Mouse (Mus musculus) limb, embryonic 12.5 days (tissue): ENCODE data around the gene Ptprz1. TPM values are rescaled to one million over a fixed set of nuclear protein-coding genes. Genes with fewer than 3 reads are reported as not detected.

Source experiments
- ATAC-seq: fragments of 200-750 bp; cut with Nextera tagmentation; 2 replicates; pipeline ENCODE4 v1.8.0; 2017; ENCODE audit warnings: low read depth, moderate TSS enrichment; ENCODE audit not compliant: insufficient number of reproducible peaks, insufficient read depth, low FRiP score, low TSS enrichment
- H3K27ac ChIP-seq: fragments of 300-500 bp; sonication (generic); 2 replicates; pipeline ENCODE4 v1.5.1; 2016; ENCODE audit warnings: mild to moderate bottlenecking, moderate library complexity
- H3K27me3 ChIP-seq: fragments of 300-500 bp; sonication (generic); 2 replicates; pipeline ENCODE4 v1.6.1; 2016; ENCODE audit warnings: mild to moderate bottlenecking, moderate library complexity
- H3K36me3 ChIP-seq: fragments of 300-500 bp; sonication (generic); 2 replicates; pipeline ENCODE4 v1.6.1; 2016; ENCODE audit warnings: mild to moderate bottlenecking, moderate library complexity
- H3K4me1 ChIP-seq: fragments of 300-500 bp; sonication (generic); replicated peaks from 2 replicates; pipeline ENCODE4 v1.6.1; 2016
- H3K4me2 ChIP-seq: fragments of 300-500 bp; sonication (generic); 2 replicates; pipeline ENCODE4 v1.6.1; 2016; ENCODE audit warnings: mild to moderate bottlenecking, moderate library complexity
- H3K4me3 ChIP-seq: fragments of 300-500 bp; sonication (generic); replicated peaks from 2 replicates; pipeline ENCODE4 v1.5.1; 2016; ENCODE audit warnings: mild to moderate bottlenecking
- H3K9ac ChIP-seq: fragments of 300-500 bp; sonication (generic); replicated peaks from 2 replicates; pipeline ENCODE4 v1.6.1; 2016; ENCODE audit warnings: mild to moderate bottlenecking, moderate library complexity
- H3K9me3 ChIP-seq: fragments of 300-500 bp; sonication (generic); 2 replicates; pipeline ENCODE4 v1.6.1; 2016; ENCODE audit warnings: mild to moderate bottlenecking, moderate library complexity
- WGBS: fragments of 180-500 bp; shearing (Covaris S2); methylation state at CpG from one replicate; pipeline ENCODE4 v1.1.7; 2016; 5-methylcytosine and 5-hydroxymethylcytosine counted together
- polyA plus RNA-seq: library from polyadenylated mRNA; unstranded; fragments of >200 nt; fragmentation: Nextera tagmentation; extraction: Ambion mirVana; gene quantifications from 2 replicates; pipeline ENCODE4 v1.2.1, GENCODE M21; 2016

Ptprz1 gene
- 5.0 and 5.4 TPM in 2 replicates for polyA plus RNA-seq

DNA sequence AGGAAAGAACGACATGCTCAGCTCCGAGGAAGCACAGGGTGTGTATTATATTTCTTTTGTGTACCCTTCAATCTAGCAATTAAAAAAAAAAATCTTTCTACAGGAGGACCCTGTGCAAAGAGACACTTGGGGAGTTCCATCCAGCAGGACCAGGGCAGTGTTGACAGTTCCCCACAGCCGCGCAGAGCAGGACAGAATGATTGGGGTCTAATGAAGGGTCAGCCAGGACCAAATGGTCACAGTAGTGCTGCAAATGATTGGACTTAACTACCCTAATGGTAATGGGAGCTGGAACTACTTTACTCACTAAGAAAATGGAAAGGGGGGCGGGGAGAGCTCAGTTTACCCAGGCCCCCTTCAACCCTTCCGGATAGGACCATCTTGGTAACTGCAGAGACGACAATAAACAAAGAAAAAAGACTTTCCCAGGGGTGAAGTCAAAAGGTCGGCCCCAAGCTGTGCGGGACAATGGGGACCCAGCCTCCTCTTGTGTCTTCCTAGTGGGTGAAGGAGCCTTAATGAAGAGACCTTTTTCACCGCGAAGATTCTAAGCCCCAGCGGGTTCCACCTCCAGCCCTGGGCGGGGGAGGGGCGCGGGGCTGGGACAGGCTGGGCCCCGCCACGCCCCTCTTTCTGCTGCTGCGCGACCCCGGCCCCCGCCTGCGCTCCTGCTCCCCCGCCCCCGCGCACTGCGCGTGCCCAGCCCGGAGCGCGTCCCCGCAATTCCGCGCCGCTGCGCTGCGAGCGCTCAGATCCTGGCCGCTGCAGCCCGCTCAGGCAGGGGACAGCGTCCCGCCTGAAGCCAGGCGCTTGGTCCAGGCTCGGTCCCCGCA, at the start of gene Ptprz1:
Gene Ptprz1 (plus strand): TSS at position 722 of the 833 bp plus-strand sequence.
- Histone ChIP-seq H3K9ac (peak within 1 kb of the TSS; percentile 62), H3K36me3 (no peaks in the 10 kb centered on the region), H3K9me3 (no peaks in the 10 kb centered on the region), H3K4me1 (peaks cover 7% of the 10 kb centered on the region), H3K4me3 (peak within 1 kb of the TSS; percentile 56), H3K27me3 (peaks cover 12% of the 10 kb centered on the region), H3K27ac (no peak within 1 kb of the TSS), H3K4me2 (peak within 1 kb of the TSS; percentile 96)
- WGBS = 1% methylated on average over 44 of the region's 44 CpGs
- peak; percentile 94 for ATAC-seq

DNA sequence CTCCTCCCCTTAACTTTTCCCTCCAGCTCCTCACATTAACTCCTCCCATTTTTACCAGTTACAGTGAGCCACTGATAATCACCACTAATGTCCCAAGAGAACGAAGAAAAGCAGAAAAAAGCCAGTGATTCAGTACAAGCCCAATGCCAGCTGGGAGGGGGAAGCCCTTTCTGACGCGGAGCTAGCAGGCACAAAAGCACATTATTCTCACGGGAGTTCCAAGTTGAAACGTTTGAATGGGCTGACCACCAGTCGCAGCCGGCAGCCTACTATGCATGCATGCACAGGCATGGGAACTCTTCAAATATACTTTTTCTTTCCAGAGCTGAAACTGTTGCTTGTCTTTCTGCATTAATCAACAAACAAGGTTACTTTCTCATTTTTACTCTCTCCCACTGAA, 41.7 kb upstream of the Ptprz1 start:
- no peak for ATAC-seq
- Histone ChIP-seq H3K9ac (no peak overlapping the region), H3K4me3 (no peak overlapping the region), H3K27ac (no peak overlapping the region), H3K4me2 (no peak overlapping the region), H3K27me3 (no peaks in the 10 kb centered on the region), H3K36me3 (no peaks in the 10 kb centered on the region), H3K9me3 (no peaks in the 10 kb centered on the region), H3K4me1 (no peaks in the 10 kb centered on the region)
- WGBS = 58% methylated on average over 7 of the region's 7 CpGs

- WGBS = 82% methylated on average over 19 of the region's 19 CpGs
- no peak overlapping the region for H3K9ac ChIP-seq
- H3K27me3 ChIP-seq = no peaks in the 10 kb centered on the region
- H3K9me3 ChIP-seq = no peaks in the 10 kb centered on the region
- no peak for ATAC-seq
- no peaks in the 10 kb centered on the region for H3K36me3 ChIP-seq
- no peak overlapping the region for H3K4me3 ChIP-seq
- H3K27ac ChIP-seq = no peak overlapping the region
- no peak overlapping the region for H3K4me2 ChIP-seq
- no peaks in the 10 kb centered on the region for H3K4me1 ChIP-seq
Measured at GRCm38 (mm10) chr6:22834100-22834970, 41.0 kb upstream of the Ptprz1 start.

DNA sequence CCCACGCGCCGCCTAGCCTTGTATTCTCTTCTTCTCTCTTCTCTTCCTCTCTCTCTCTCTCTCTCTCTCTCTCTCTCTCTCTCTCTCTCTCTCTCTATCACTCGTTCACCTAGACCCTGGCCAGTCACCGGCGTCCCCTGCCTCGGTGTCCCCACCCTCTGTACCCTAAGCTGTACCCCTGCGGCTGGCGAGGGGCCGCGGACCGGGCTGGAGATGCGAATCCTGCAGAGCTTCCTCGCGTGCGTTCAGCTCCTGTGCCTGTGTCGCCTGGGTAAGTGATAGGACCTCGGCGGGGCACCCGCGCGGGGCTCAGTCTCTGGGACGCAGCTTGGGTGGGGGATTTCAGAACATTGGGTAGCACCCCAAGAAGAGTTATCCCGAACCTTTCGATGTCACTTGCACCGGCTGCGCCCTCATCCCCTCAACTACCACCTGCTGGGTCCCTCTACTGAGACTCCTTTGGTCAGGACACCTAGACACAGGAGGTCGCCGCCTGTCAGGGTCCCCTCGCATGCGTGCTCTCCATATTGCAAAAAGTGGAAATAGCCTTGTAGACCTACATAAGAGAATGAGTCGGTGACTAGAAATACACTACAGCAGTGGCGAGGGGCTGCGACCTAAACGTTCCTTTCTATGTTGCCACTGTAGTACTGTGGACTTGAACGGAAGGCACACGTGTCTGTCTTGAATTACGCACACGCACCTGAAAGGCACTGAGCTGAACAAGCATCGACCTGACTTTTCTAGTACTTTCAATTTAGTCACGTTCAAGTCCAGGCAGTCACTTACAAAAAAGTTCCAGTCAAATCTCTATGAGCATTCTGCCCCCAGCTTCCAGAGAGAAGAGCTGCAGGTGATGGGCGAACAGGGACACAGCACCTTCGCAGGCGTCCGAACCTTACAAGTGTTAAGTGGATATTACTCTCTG, 576 bp downstream of the Ptprz1 start:
- H3K4me3 ChIP-seq = peak overlapping the region; percentile 56
- H3K36me3 ChIP-seq = no peaks in the 10 kb centered on the region
- H3K27me3 ChIP-seq = peaks cover 12% of the 10 kb centered on the region
- H3K4me1 ChIP-seq = peaks cover 7% of the 10 kb centered on the region
- no peak overlapping the region for H3K27ac ChIP-seq
- peak overlapping the region; percentile 96 for H3K4me2 ChIP-seq
- 2% methylated on average over 45 of the region's 45 CpGs for WGBS
- ATAC-seq = peak; percentile 75
- H3K9ac ChIP-seq = peak overlapping the region; percentile 62
- no peaks in the 10 kb centered on the region for H3K9me3 ChIP-seq

- no peak overlapping the region for H3K27ac ChIP-seq
- H3K36me3 ChIP-seq = no peaks in the 10 kb centered on the region
- WGBS = 90% methylated on average over 6 of the region's 6 CpGs
- no peaks in the 10 kb centered on the region for H3K27me3 ChIP-seq
- no peaks in the 10 kb centered on the region for H3K9me3 ChIP-seq
- H3K4me1 ChIP-seq = 0 out of 2 replicates have a peak, but pooled peaks cover 5% of the 10 kb centered on the region
- no peak for ATAC-seq
- no peak overlapping the region for H3K4me2 ChIP-seq
- H3K4me3 ChIP-seq = no peak overlapping the region
- H3K9ac ChIP-seq = no peak overlapping the region
Measured at GRCm38 (mm10) chr6:22887978-22888377, 12.7 kb downstream of the Ptprz1 start.

GRCm38 (mm10) chr6:22889333-22889732, 14.0 kb downstream of the Ptprz1 start:
- Histone ChIP-seq H3K27me3 (no peaks in the 10 kb centered on the region), H3K4me2 (no peak overlapping the region), H3K27ac (no peak overlapping the region), H3K9ac (no peak overlapping the region), H3K9me3 (no peaks in the 10 kb centered on the region), H3K36me3 (no peaks in the 10 kb centered on the region), H3K4me3 (no peak overlapping the region), H3K4me1 (0 out of 2 replicates have a peak, but pooled peaks cover 5% of the 10 kb centered on the region)
- ATAC-seq = no peak
- 92% methylated on average over 8 of the region's 8 CpGs for WGBS

DNA sequence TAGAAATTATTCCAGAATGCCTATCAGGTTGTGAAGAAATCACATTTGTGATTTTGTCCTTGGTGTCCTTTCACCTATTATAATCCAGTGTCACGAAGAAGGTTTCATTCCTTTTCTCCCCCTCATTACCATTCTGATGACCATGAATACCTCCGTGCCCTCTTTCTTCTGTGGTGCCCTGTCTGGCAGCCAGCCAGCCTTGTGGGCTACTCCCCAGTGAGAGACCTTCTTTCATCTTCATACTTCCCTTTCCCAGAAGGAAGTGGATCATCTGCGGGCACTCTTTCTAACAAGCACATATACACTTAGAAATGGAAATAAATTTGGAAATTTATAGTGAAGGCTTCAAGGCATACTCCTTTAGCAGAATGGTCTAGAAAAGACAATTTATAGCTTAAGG, 26.7 kb downstream of the Ptprz1 start:
- no peak overlapping the region for H3K4me3 ChIP-seq
- no peak overlapping the region for H3K9ac ChIP-seq
- H3K4me2 ChIP-seq = no peak overlapping the region
- no peak overlapping the region for H3K27ac ChIP-seq
- H3K4me1 ChIP-seq = no peaks in the 10 kb centered on the region
- no peaks in the 10 kb centered on the region for H3K36me3 ChIP-seq
- WGBS = 69% methylated on average over 3 of the region's 3 CpGs
- H3K9me3 ChIP-seq = no peaks in the 10 kb centered on the region
- no peak for ATAC-seq
- no peaks in the 10 kb centered on the region for H3K27me3 ChIP-seq

GRCm38 (mm10) chr6:22908510-22909256, 33.4 kb downstream of the Ptprz1 start:
- H3K27ac ChIP-seq = no peak overlapping the region
- peaks cover 6% of the 10 kb centered on the region for H3K4me1 ChIP-seq
- no peaks in the 10 kb centered on the region for H3K27me3 ChIP-seq
- H3K9me3 ChIP-seq = no peaks in the 10 kb centered on the region
- WGBS = 74% methylated on average over 6 of the region's 6 CpGs
- H3K9ac ChIP-seq = no peak overlapping the region
- ATAC-seq = no peak
- no peak overlapping the region for H3K4me3 ChIP-seq
- H3K4me2 ChIP-seq = no peak overlapping the region
- no peaks in the 10 kb centered on the region for H3K36me3 ChIP-seq

DNA sequence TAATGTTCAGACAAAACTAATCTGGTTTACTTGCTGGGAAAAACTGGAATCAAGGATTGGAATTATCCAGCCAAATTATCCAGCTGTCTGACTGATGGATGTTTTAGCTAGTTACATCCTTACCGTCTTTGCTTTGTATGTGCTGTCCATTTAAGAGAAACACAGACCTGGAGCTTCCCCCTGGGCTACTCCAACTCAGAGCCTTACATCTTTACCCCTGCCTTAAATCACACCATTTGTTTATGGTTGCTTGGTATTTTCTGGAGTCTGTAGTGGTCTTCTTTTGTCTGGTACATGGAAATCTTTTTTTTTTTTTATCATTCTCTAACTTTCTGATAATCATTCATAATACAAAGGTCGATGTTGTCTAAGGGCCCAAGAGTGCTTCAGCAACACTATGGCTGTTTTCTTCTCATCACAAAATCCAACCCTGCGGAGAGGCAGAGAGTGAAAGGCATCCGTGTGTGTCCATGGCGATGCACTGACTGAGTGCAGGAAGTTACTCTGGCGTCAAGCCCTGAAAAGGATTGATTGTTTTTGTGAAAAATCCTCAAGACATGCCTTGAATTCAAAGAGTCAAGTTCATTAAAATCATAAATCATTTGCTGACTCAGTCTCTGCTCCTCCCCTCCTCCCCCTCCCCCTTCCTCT, 34.1 kb downstream of the Ptprz1 start:
- Histone ChIP-seq H3K27me3 (no peaks in the 10 kb centered on the region), H3K4me2 (no peak overlapping the region), H3K27ac (no peak overlapping the region), H3K4me1 (peaks cover 6% of the 10 kb centered on the region), H3K36me3 (no peaks in the 10 kb centered on the region), H3K9me3 (no peaks in the 10 kb centered on the region), H3K9ac (no peak overlapping the region), H3K4me3 (no peak overlapping the region)
- 55% methylated on average over 6 of the region's 6 CpGs for WGBS
- no peak for ATAC-seq

DNA sequence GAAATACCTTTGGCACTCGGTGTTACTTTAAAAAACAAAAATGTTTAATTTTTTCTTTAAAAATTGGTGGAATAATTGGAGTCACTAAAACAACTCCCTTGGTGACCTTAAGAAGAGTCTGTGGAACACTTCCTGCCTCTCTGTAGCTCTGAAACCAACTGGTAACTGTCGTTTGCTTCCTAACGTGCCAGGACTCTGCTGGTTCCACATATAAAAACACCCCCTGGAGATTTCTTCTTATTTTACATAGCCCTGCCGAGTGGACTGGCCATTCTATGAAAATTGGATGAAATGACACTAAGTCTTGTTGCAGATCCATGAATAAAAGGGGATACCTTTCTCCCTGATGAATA, 34.6 kb downstream of the Ptprz1 start:
- Histone ChIP-seq H3K36me3 (no peaks in the 10 kb centered on the region), H3K27me3 (no peaks in the 10 kb centered on the region), H3K4me3 (no peak overlapping the region), H3K9me3 (no peaks in the 10 kb centered on the region), H3K27ac (no peak overlapping the region), H3K9ac (no peak overlapping the region), H3K4me1 (peaks cover 6% of the 10 kb centered on the region), H3K4me2 (no peak overlapping the region)
- 30% methylated on average over 4 of the region's 4 CpGs for WGBS
- no peak for ATAC-seq
